Mouse (Mus musculus): ENCODE measurements around the gene Bhlhe41. TPM values are rescaled to one million over a fixed set of nuclear protein-coding genes. Genes with fewer than 3 reads are reported as not detected.

Bhlhe41 gene
- polyA plus RNA-seq, 1 experiment from 2014 or later, result 6.6 TPM

- H3K27me3 ChIP-seq (ENCODE audit: control insufficient read depth, insufficient read depth, low read length), result no peaks in the 10 kb centered on the region
- no peak overlapping the region for H3K27ac ChIP-seq (ENCODE audit: low read depth, low read length)
- H3K4me3 ChIP-seq (ENCODE audit: low read depth, low read length), result no peak overlapping the region
- H3K9ac ChIP-seq (replicated peaks; ENCODE audit: low read depth, low read length), result no peak overlapping the region
- H3K9me3 ChIP-seq (ENCODE audit: control insufficient read depth, low read length), result no peaks in the 10 kb centered on the region
- no peak overlapping the region for H3K4me2 ChIP-seq (ENCODE audit: low read depth, low read length)
- 43% methylated on average over 15 of the region's 15 CpGs for WGBS
- no peaks in the 10 kb centered on the region for H3K4me1 ChIP-seq (ENCODE audit: control insufficient read depth, insufficient read depth, low read length)
- no peak for ATAC-seq (ENCODE audit: low read depth)
- H3K36me3 ChIP-seq (ENCODE audit: control insufficient read depth, insufficient read depth, low read length), result no peaks in the 10 kb centered on the region
These were observed 50.2 kb downstream of the Bhlhe41 start for GRCm38 (mm10) chr6:145815200-145815599.

GRCm38 (mm10) chr6:145811174-145811573 is 54.2 kb downstream of the Bhlhe41 start:
- H3K4me3 ChIP-seq (ENCODE audit: low read depth, low read length), result no peak overlapping the region
- no peak overlapping the region for H3K9ac ChIP-seq (replicated peaks; ENCODE audit: low read depth, low read length)
- H3K27ac ChIP-seq (ENCODE audit: low read depth, low read length), result no peak overlapping the region
- no peak overlapping the region for H3K4me2 ChIP-seq (ENCODE audit: low read depth, low read length)
- H3K4me1 ChIP-seq (ENCODE audit: control insufficient read depth, insufficient read depth, low read length), result no peaks in the 10 kb centered on the region
- H3K27me3 ChIP-seq (ENCODE audit: control insufficient read depth, insufficient read depth, low read length), result no peaks in the 10 kb centered on the region
- WGBS, result 91% methylated on average over 1 of the region's 1 CpGs
- H3K9me3 ChIP-seq (ENCODE audit: control insufficient read depth, low read length), result no peaks in the 10 kb centered on the region
- no peak for ATAC-seq (ENCODE audit: low read depth)
- no peaks in the 10 kb centered on the region for H3K36me3 ChIP-seq (ENCODE audit: control insufficient read depth, insufficient read depth, low read length)

- H3K9me3 ChIP-seq (ENCODE audit: control insufficient read depth, low read length), result no peaks in the 10 kb centered on the region
- no peaks in the 10 kb centered on the region for H3K4me1 ChIP-seq (ENCODE audit: control insufficient read depth, insufficient read depth, low read length)
- H3K9ac ChIP-seq (replicated peaks; ENCODE audit: low read depth, low read length), result no peak overlapping the region
- no peaks in the 10 kb centered on the region for H3K27me3 ChIP-seq (ENCODE audit: control insufficient read depth, insufficient read depth, low read length)
- no peak for ATAC-seq (ENCODE audit: low read depth)
- 94% methylated on average over 6 of the region's 6 CpGs for WGBS
- H3K4me2 ChIP-seq (ENCODE audit: low read depth, low read length), result no peak overlapping the region
- no peak overlapping the region for H3K27ac ChIP-seq (ENCODE audit: low read depth, low read length)
- H3K4me3 ChIP-seq (ENCODE audit: low read depth, low read length), result no peak overlapping the region
- no peaks in the 10 kb centered on the region for H3K36me3 ChIP-seq (ENCODE audit: control insufficient read depth, insufficient read depth, low read length)
These were observed 55.3 kb downstream of the Bhlhe41 start for GRCm38 (mm10) chr6:145810015-145810414.

- H3K9ac ChIP-seq (replicated peaks; ENCODE audit: low read depth, low read length), result no peak overlapping the region
- no peak for ATAC-seq (ENCODE audit: low read depth)
- no peaks in the 10 kb centered on the region for H3K9me3 ChIP-seq (ENCODE audit: control insufficient read depth, low read length)
These were observed 55.8 kb downstream of the Bhlhe41 start for GRCm38 (mm10) chr6:145809566-145809965.

More at GRCm38 (mm10) chr6:145809566-145809965, 55.8 kb downstream of the Bhlhe41 start:
- Histone ChIP-seq H3K27me3 (ENCODE audit: control insufficient read depth, insufficient read depth, low read length) (no peaks in the 10 kb centered on the region), H3K27ac (ENCODE audit: low read depth, low read length) (no peak overlapping the region), H3K4me2 (ENCODE audit: low read depth, low read length) (no peak overlapping the region), H3K36me3 (ENCODE audit: control insufficient read depth, insufficient read depth, low read length) (no peaks in the 10 kb centered on the region), H3K4me1 (ENCODE audit: control insufficient read depth, insufficient read depth, low read length) (no peaks in the 10 kb centered on the region), H3K4me3 (ENCODE audit: low read depth, low read length) (no peak overlapping the region)
- WGBS, result 89% methylated on average over 7 of the region's 7 CpGs

Other genes with a start within 250 kb of the Bhlhe41 start
- gene Tuba3b, start 249.8 kb downstream of the Bhlhe41 start, polyA plus RNA-seq (2014; fragmentation: Nextera tagmentation; extraction: Ambion mirVana), result not detected in 2 replicates
- 5.5 and 6.2 TPM in 2 replicates for gene Rassf8, start 118.8 kb downstream of the Bhlhe41 start, polyA plus RNA-seq (2014; fragmentation: Nextera tagmentation; extraction: Ambion mirVana)
- gene Sspn, start 66.1 kb upstream of the Bhlhe41 start, polyA plus RNA-seq (2014; fragmentation: Nextera tagmentation; extraction: Ambion mirVana), result 2.9 and 3.1 TPM in 2 replicates

All from neural tube, embryonic 14.5 days (tissue).